Mouse (Mus musculus) frontal cortex, adult (tissue): Measurements from ENCODE around the gene Itgb5.

Experiments
- ATAC-seq: cut with Nextera tagmentation; 2 replicates; pipeline ENCODE4 v1.9.2; 2017; ENCODE audit warnings: mild to moderate bottlenecking, moderate library complexity, mixed read lengths; ENCODE audit not compliant: low TSS enrichment

Itgb5 gene

DNA sequence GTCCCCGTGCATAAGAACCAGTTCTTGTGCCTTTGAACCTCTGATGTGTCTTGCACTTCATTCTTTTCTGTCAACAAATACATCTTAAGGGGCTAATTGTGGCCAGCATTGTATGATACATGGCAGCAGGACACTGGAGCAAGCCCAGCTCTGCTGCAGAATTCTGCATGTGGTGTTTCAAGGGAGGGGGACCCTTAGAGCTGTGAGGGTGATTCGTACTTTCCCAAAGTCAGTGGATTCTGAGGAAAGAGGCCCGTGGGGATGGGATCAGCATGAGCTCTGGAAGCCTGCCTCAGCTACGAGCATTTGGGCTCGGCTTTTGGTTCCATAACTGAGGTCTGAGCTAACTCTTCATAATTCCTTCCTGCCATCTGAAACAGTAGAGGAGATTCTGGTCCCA is 75.1 kb downstream of the Itgb5 start:
- ATAC-seq = no peak

DNA sequence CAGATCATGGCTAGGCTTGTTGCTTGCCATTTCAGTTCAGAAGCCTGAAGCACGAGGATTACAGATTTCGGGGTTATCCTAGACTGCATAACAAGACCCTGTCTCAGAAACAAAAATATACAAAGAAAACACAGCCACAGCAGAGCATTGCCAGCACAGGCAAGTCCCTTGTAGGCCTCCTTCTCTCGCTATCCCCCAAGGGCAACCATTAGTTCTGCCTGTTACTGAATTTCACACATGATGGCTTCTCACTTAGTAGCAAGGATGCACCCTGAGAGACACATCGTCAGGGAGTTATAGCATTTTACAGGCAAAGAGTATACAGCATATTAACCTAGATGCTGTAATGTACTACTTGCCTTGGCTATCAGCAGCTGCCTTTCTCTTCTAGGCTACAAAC is 78.8 kb downstream of the Itgb5 start:
- ATAC-seq = no peak

DNA sequence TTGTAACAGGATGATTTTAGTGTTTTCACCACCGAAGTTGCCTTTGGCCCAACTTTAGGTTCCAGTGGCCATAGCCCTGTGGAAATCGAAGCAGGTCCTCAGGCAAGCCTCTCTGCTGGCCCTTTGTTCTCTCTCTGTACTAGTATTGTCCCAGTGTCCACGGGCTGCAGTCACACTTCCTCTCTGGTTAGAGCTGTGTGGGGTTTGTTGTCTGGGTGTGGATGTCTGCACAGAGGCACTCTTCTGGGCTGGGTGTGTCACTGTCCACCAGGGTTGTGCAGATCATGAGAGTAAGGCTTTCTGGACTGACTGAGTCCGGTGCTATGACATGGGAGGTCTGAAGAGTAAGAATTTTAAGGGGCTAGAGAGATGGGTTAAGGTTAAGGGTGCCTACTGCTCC is 85.5 kb downstream of the Itgb5 start:
- no peak for ATAC-seq

- ATAC-seq = no peak
Observed at GRCm38 (mm10) chr16:33916473-33917251, 87.2 kb downstream of the Itgb5 start.

- no peak for ATAC-seq
Observed at GRCm38 (mm10) chr16:33917390-33917789, 87.9 kb downstream of the Itgb5 start.

DNA sequence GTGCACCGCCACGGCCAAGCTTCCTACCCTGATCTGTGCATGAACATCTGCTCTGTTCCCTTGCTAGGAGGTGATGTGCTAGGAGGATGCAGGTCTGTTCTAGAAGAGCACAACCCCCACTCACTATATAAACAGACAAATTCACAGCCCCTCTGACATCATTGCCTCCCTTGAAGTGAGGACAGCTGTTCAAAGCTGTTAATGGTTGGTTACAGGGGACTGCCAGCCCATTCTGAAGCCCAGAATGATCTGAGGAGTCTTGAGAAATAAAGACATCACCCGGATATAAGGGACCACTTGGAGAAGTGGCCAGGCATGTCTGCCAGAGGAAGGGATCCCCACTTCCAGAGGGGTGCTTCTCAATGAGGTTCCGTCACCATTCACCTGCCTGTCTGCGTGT is 88.5 kb downstream of the Itgb5 start:
- ATAC-seq = no peak

- ATAC-seq = no peak
Observed at GRCm38 (mm10) chr16:33921514-33921913, 92.0 kb downstream of the Itgb5 start.

- peak; percentile 72 for ATAC-seq
Observed at GRCm38 (mm10) chr16:33922111-33923000, 92.9 kb downstream of the Itgb5 start.

GRCm38 (mm10) chr16:33923001-33923316 is 93.5 kb downstream of the Itgb5 start:
- ATAC-seq = no peak; the same call in 1 of the 2 replicates

- ATAC-seq = no peak
Observed at GRCm38 (mm10) chr16:33923758-33924157, 94.3 kb downstream of the Itgb5 start.

- no peak for ATAC-seq
Observed at GRCm38 (mm10) chr16:33927263-33927824, 97.9 kb downstream of the Itgb5 start.

DNA sequence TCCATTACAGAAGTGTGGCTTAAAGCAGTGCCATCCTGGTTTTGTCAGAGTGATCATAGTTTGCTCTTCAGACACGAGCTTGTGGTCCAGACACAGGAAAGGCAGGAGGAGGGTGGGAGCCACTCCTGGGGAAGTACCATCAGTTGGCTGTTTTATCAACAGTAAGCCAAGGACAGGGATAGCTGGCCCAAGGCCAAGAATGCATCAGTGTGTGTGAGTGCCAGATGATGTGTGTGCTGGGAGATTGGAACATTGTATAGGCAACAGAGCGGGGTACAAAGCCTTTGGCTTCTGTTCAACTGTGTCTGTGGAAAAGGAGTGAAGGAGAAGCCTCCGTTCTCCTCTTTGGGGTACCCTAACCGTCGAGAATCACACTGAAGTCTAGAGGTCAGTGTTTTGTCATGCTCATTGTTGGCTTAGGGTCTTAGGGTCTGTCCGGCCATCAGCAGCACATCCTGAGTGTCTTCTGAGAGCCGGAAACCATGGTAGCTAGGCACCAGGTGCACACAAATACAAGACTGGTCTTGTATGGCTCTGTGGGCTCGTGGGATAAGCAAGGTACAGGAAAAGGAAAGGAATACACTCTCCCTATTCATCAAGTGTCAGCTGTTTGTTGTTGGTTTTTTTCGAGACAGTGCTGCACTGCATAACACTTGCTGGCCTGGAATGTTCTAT is 99.5 kb downstream of the Itgb5 start:
- ATAC-seq = no peak

- no peak for ATAC-seq
Observed at GRCm38 (mm10) chr16:33930785-33931184, 101.3 kb downstream of the Itgb5 start.

GRCm38 (mm10) chr16:33931682-33932081 is 102.2 kb downstream of the Itgb5 start:
- no peak for ATAC-seq

DNA sequence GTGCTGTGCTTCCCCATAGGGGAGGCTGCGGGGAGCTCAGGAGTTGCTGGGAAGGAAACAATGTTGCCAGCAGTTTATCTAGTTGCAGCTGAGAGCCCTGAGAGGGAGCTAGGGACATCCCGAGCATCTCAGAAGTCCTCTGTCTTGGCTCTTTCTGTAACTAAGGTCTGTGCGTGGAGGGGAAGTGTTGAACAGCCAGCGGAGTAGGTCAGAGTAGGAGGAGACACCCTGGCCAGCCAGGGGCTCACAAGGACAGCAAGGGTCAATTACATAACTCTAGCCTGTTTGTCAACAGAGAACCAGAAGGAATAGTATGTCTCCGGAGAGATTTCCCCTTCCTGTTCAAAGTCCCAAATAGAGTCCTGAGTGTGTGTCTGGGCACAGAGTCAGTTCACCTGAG is 102.7 kb downstream of the Itgb5 start:
- no peak for ATAC-seq

DNA sequence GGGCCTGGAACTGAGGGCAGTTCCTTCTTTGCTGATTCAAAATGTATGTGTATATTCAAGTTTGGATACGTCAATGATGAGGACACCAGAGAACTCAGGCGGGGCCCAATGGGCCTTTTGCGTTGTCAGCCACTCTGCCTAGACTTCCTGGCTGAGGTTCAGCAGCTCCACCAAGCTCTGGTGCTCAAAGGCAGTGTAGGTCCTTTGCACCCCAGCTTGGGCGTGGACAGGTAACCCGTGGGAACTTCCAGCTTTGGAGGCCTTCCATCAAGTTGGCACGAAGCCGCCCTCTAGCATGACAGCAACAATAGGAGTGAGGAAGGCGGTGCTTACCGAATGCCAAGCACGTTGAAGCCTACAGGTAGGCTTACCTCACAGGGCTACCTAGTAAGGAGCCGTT is 103.9 kb downstream of the Itgb5 start:
- ATAC-seq = no peak

DNA sequence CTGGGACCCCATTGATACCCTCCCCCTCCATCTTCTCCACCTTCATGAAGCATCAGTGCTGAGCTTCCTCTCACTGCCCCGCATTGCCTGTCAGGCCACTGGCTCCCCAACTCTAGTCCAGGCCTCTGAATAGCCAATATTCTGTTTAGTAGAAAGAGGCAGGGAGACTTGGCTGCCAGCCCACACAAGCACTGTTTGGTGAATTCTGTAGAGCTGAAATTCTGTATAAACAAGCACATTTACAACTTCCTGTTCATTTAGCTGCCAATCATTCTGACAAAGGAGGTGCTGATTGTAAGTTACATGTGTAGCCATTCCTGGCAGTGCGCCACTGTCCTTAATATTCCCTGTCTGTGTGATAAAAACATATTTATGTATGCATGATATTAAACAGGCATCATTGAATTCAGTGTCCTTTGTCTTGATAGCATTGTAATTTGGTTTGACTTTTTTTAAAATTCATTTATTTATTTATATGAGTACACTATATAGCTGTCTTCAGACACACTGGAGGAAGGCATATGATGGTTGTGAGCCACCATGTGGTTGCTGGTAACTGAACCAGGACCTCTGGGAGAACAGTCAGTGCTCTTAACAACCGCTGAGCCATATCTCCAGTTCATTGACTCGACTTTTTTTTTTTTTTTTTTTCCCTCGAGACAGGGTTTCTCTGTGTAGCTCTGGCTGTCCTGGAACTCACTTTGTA is 105.4 kb downstream of the Itgb5 start:
- 0 out of 2 replicates have a peak, but pooled peaks have one; percentile 34 for ATAC-seq

GRCm38 (mm10) chr16:33935407-33935785 is 105.9 kb downstream of the Itgb5 start:
- ATAC-seq = no peak

DNA sequence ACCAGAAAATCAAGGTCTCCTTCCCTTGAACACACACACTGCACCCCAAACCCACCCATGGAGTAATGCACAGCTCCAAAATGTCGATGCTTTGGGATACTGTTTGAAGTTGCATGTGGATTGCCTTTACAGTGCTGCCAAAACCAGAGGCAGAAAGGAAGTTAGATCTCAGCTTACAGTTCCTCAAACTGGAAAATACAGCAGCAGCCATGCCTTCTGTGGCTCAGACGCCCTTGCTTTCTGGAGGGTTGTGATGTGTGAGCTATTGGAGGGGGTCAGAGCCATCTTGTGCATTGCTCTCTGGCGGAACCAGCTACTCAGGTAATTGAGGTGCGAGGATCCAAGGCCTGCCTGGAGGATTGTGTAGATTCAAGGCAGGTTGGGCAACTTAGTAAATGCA is 107.4 kb downstream of the Itgb5 start:
- ATAC-seq = no peak

DNA sequence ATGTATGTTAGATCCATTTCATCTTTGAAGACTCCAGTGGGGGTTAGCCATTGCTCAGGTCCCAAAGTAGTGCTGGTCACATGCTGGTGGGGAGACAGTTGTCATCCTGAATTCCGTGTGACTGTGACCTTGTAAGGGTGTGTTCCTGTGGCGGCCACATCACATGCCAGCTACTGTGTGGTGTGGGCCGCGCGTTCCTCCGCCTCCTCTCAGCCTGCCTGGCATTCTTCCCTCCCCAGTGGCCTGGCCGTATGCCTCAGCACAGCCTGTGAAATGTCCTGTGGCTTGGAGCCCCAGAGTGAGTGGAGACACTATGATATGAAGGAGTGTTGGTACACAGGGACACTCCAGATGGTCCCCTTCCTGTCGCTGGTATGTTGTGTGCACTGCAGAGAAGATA is 108.1 kb downstream of the Itgb5 start:
- 0 out of 2 replicates have a peak, but pooled peaks have one; percentile 38 for ATAC-seq

DNA sequence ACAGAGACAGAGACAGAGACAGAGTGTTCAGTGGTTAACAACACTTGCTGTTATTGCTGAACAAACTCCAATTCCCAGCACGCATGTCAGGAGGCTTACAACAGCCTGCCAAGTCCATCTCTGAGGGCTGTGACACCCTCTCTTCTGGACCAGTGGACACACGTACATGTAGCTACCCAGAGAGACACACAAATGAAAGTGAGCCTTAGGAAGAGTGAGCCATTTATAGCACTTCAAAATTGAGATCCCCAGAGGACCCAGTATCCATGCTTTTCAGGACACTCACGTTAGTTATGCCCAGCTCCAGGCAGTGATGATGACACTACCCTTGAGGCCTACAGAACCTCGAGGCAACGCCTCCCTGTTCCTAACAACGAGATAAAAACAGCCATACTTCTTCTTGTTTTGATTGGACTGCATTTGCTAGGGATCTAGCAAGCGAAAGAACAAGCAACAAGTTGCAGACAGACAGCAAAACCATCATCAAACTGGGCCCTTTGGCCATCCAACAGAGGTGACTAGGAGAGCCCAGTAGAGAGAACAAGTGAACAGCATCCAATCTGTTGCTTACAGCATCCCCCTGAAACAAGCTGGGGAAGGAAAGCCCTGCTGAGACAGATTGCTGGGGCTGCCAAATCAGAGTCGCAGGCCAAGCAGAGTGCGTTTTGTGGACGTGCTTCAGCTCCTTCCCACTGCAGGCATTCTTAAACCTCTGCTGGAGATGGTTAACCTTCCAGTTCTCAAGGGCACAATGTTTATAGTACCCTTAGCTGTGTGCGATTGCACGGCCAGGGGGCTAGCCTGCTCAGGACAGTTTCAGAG is 109.1 kb downstream of the Itgb5 start:
- ATAC-seq = no peak
